Mouse (Mus musculus): Measurements from ENCODE around the gene Opcml.

Opcml gene

GRCm38 (mm10) chr9:28618186-28618892 lies 827.8 kb downstream of the Opcml start:
- ChIA-PET CTCF (no interaction called here), POLR2A (interaction anchor here in 1 of 4 experiments (0.6 kb wide), 1 partner anchor 1290 kb away, joined by 3 read pairs; no protein-coding TSS in a partner anchor)

- POLR2A ChIA-PET: no interaction called here
- CTCF ChIA-PET: no interaction called here
Observed at GRCm38 (mm10) chr9:28621939-28622338, 831.4 kb downstream of the Opcml start.

DNA sequence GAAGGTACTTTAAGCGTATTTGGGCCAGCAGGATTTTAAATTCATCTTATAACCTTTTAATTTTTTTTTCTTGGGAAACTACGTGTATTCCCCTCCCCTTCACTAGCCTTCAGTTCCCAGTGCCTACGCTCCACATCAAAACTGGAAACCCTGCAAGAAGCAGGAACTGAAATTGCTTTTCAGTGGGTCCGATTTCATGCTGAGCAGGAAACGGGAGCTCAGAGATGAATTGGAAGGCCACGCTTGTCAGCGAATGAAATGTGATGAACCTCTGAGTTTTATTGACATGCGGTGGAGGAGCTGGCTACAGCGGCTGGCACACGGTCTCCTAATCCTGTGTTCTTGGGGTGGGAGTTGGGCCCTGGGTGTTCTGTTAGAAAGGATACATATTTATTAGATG lies 834.3 kb downstream of the Opcml start:
- POLR2A ChIA-PET: no interaction called here
- CTCF ChIA-PET: interaction anchor here in 1 of 4 experiments (0.5 kb wide), 1 partner anchor 963 kb away, joined by 5 read pairs; no protein-coding TSS in a partner anchor

GRCm38 (mm10) chr9:28642766-28643165 lies 852.2 kb downstream of the Opcml start:
- ChIA-PET CTCF (no interaction called here), POLR2A (no interaction called here)

DNA sequence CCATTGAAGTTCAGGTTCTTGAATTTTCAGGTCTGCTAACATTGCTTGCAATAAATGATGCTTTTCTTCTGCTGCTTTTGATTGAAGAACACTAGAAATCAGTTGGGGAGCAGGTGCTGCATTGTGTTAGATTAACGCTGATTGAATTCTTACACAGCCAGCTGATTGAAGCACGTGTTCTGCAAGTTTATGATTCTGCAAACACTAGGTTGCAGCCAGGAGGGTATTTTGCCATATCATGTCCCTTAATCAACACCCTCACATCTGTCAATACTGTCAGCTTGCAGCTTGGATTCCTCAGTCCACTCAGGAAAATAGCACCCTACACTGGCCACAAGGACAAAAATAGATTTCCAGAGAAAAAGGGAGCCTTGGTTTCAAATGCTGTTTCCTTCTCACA lies 853.5 kb downstream of the Opcml start:
- CTCF ChIA-PET: no interaction called here

DNA sequence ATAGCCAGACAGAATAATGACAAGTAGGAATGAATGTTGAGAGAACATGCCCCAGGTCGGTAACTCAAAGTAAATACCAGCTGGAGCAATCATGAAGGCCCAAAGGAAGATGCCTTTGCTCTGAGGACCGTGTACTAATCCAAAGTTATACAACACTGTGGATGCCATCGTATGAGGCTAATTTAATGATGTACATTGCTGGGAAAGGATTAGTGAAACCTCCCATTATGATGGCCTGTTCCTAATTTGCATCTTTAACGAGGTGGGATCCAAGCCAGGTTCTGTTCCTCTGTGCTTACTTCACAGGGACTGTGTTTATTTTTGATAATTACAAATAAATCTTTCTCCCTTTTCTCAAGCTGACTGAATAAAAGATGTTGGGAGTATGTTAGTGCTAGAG lies 859.5 kb downstream of the Opcml start:
- POLR2A ChIA-PET: interaction anchor here in 1 of 4 experiments (0.6 kb wide), 1 partner anchor 54 kb away, joined by 3 read pairs; no protein-coding TSS in a partner anchor
- CTCF ChIA-PET: no interaction called here

More for the DNA sequence above, 853.5 kb downstream of the Opcml start:
- POLR2A ChIA-PET: no interaction called here

DNA sequence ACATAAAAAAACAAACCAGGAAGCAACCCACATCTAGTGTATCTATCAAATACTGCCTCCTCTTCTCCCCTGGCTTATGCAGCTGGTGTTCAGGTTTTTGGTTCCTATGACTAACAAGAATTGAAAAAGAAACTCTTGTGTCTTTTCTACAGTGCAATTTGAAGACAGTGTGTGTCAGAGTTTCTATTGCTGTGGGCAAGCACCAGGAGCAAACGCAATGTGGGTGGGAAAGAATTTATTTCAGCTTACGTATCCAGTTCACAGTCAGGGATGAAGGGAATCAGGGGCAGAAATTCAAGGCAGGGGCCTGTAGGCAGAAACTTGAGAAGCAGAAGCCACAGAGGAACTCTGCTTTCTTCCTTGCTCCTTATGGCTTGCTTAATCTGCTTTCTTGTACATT lies 869.4 kb downstream of the Opcml start:
- ChIA-PET CTCF (no interaction called here), POLR2A (no interaction called here)

DNA sequence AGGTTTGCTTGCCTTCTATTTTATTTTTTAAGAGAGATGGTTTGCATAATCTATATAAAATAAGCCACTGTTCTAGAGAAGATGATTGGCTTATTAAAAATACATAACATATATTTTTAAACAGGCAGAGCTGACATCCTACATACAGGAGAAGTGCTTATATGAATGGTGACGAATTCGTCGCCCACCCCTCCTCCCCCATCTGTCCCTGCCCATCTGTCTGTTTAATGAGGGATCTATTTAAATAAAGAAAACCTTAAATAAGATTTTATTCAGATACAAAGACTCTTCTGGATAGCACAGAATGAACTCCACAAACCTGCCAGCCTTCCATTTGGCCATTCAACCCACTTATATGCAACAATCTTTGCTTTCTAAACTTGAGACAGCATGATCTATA lies 872.3 kb downstream of the Opcml start:
- CTCF ChIA-PET: no interaction called here
- POLR2A ChIA-PET: no interaction called here

- ChIA-PET POLR2A (interaction anchor here in 1 of 4 experiments (0.6 kb wide), 1 partner anchor 20 kb away, joined by 3 read pairs; no protein-coding TSS in a partner anchor), CTCF (no interaction called here)
Observed at GRCm38 (mm10) chr9:28680309-28680708, 889.7 kb downstream of the Opcml start.

DNA sequence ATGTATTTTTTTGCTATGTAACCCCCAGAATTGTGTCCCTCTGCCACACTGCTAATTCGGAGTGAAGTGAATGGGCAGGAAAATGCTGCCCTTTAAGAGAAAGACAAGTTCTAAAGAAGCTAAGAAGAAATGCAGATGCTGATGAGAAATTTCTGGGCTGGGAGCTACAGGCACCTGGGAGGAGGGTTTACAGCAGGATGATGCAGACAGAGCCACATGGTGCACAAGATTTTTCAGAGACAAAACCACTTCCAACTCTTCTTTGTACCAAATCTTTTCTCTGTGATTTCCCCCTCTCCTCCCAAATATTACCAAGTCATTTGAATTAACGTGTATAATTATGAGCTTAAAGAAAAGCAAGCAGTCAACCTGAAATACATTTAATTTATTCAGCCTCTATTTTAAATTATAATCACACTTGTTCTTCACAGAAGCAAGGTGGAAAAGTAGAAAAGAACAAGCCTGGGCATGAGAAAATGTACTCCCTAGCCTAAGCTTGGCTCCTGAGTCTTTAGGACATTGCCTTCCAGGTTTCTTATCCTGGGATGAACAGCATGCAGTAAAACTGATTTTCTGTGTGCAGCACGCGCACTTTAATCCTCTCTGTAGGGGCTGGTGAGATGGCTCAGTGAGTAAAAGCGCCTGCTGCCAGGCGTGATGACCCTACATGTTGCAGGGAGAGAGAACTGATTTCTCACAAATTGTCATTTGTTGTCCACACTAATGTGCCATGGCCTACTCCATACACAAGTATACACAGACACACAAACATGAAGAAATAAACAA lies 890.9 kb downstream of the Opcml start:
- CTCF ChIA-PET: no interaction called here
- POLR2A ChIA-PET: no interaction called here

DNA sequence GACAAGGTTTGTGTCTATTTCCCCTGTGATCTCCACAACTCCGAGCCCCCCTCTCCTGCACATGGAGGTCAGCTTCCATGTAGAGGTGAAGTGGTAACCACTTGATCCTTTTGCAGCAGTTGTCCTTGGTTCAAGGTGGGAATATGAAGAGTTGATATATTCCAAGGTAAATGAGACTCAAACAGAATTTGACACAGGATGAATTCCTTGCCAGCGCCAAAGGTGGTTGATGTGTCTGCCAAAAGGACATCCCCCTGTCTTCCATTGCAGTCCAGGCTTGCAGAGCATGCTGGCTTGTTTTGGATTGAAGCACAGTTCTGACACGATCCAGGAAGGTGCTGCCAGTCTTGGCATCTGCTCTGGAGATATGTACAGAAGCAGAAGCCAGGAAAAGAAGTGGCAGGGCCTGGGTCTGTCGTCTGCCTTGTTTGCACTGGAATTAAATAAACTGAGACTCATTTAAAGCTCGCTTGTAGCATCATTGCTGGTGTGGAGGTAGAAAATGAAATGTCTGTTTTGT lies 893.4 kb downstream of the Opcml start:
- CTCF ChIA-PET: no interaction called here
- POLR2A ChIA-PET: no interaction called here

- CTCF ChIA-PET: interaction anchor here in 1 of 4 experiments (1.1 kb wide), 1 partner anchor 10 kb away, joined by 3 read pairs; no protein-coding TSS in a partner anchor
- POLR2A ChIA-PET: no interaction called here
Observed at GRCm38 (mm10) chr9:28686942-28687611, 896.5 kb downstream of the Opcml start.

DNA sequence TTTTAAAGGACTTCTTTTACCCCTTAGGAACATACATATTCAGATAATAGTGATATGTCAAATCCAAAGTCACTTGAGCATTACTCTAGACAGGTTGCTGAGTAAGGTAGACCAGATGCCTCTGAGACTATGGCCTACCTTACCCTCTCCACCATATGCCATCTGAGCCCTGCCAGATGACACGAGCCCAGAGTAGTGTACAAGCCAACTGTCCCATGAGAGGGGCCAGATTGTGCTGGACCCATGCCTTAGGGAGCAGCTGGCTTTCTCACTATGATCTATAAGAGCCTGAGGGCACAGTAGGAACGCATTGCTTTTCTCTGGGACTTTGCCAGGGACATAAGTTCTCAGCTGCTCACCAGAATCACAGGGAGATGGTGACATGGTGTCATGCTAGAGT lies 899.6 kb downstream of the Opcml start:
- ChIA-PET POLR2A (no interaction called here), CTCF (no interaction called here)

DNA sequence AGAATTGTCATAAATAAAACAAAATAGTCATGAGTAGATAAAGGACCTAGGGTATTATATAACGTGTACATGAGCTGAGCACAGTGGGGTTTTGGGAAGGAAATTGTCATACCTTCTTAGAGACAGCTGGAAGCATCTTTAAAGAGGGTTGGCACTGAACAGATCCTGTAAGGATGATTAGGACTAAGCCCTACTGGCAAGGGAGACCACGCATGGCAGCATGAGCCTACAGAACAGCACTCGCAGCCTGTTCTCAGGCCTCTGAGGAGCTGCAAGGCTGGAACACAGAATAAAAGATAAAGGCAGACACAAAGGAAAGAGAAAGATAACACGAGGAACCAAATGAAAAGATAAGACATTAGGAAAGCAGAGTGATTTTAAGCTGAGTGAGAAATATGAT lies 915.2 kb downstream of the Opcml start:
- CTCF ChIA-PET: no interaction called here

DNA sequence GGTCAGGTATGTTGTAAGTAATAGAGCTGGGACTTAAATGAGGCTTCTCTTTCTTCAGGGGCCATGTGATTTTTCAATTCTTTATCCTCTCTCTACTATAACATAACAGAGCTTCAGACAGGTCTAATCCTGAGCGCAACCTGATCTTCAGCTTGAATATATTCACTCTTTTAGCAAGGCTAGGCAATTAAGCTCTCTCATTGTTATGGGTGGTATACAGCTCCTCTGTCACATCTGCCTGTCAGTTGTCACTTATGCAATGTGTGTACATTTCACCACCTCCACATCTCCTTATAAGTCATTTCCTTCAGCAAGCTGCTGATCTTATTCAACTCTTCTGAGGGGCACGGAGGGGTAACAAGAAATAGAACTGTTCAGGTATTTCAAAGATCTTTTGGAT lies 924.0 kb downstream of the Opcml start:
- POLR2A ChIA-PET: no interaction called here
- CTCF ChIA-PET: interaction anchor here in 1 of 4 experiments (1.0 kb wide), 1 partner anchor 19 kb away, joined by 3 read pairs; no protein-coding TSS in a partner anchor

More for the DNA sequence above, 915.2 kb downstream of the Opcml start:
- POLR2A ChIA-PET: interaction anchor here in 1 of 4 experiments (0.5 kb wide), 1 partner anchor 10 kb away, joined by 3 read pairs; no protein-coding TSS in a partner anchor

GRCm38 (mm10) chr9:28720186-28720585 lies 929.6 kb downstream of the Opcml start:
- CTCF ChIA-PET: no interaction called here
- POLR2A ChIA-PET: no interaction called here

DNA sequence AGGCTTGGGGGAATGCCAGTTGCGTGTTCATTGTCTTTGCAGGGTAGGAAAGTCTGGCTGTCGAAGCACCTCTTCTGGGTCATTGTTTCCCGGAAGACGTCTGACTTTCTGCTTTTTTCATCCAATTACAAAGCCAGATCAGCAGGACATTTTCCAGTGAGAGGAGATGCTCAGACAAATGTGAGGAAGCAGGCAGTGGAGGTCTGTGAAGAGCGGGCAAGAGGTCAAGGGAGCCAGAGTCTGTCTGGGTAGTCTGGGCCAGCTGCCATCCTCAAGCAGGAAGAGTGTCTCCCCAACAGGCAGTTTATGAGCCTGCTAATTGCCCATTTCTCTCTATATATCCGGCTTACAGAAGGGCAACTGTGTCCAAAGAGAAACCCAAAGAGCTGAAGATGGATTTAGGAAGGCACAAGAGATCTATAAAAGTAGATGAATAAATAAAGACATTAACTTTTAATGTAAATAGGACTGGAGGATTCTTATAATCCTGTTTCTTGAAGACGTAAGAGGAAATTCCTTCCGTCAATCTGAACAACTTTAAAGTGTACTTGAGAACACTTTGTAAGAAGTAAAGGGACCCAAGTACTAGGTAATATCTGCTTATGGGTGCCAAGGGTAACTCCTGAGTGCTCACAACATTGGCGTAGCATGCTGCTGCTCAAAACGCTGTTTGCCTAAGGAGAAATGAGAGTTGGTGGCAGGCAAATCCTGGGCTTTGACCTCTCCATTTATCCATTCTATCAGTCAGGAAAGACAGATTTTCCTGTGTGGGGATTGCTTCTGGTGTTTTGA lies 941.4 kb downstream of the Opcml start:
- POLR2A ChIA-PET: no interaction called here
- CTCF ChIA-PET: no interaction called here

DNA sequence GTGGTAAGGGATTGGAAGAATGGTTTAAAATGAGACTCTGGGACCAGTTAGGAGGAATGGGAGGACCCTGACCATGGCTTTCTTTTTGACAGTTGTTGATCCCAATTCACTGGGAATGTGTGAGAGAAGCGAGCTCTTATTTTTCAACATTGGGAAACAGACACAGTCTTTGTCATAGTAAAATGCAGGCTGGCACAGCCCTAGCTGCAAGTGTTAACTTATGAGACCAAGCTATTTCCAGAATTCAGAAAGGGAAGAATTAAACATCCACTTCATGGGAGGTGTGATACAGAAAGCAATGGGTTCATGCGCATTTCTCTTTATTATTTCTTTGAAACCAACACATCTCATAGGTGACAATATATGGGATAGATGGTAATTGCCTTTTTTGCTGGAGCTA lies 947.4 kb downstream of the Opcml start:
- POLR2A ChIA-PET: no interaction called here
- CTCF ChIA-PET: interaction anchor here in 1 of 4 experiments (1.4 kb wide), 1 partner anchor 11 kb away, joined by 3 read pairs; no protein-coding TSS in a partner anchor

- ChIA-PET POLR2A (no interaction called here), CTCF (interaction anchor here in 1 of 4 experiments (1.4 kb wide), 1 partner anchor 10 kb away, joined by 3 read pairs; no protein-coding TSS in a partner anchor)
Observed at GRCm38 (mm10) chr9:28738451-28738860, 947.9 kb downstream of the Opcml start.

Measured in embryonic stem cell, embryonic (primary cell).